Mouse (Mus musculus) kidney, adult 11 months (tissue): ENCODE data around the gene Desi1.
"Not testable (repeated sequence)": the region's sequence is repeated elsewhere in the genome, so short reads cannot be mapped to it uniquely, and the experiment has no call there.

Source experiments
- DNase-seq: peaks from one replicate; pipeline ENCODE4 v3.0.0; 2022

Gene Desi1

DNA sequence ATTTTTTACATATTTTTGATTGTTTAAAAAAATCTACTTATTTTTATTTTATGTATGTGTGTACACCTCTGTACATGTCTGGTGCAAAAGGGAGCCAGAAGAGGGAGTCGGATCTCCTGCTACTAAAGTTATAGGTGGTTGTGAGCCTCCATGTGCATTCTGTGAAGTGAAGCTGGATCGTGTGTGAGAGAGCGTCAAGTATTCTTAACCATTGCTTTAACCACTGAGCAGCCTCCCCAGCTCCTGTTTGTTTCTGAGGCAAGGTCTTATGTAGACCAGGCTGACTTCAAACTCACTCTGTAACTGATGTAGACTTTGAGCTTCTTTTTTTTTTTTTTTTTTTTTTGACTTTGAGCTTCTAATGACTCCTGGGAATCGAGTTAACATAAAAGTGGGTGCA lies 16.2 kb downstream of the Desi1 start:
- DNase-seq, result no peak

DNA sequence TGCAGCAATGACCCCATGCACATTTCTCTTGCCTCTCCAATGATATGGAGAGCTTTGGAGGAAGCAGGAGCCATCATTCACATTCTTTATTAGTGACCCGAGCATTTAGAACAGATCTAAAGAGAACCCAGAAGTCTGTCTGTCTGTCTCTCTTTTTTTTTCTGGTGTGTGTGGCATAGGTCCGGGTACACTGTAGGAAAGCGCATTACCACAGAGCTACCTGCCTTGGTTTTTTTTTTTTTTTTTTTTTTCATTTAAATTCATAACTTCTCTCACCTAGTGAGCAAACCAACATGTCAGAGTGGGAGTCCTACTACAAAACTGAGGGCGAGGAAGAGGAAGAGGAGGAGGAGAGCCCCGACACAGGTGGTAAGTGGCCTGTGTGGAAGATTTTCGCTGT lies 16.8 kb downstream of the Desi1 start:
- DNase-seq, result no peak

DNA sequence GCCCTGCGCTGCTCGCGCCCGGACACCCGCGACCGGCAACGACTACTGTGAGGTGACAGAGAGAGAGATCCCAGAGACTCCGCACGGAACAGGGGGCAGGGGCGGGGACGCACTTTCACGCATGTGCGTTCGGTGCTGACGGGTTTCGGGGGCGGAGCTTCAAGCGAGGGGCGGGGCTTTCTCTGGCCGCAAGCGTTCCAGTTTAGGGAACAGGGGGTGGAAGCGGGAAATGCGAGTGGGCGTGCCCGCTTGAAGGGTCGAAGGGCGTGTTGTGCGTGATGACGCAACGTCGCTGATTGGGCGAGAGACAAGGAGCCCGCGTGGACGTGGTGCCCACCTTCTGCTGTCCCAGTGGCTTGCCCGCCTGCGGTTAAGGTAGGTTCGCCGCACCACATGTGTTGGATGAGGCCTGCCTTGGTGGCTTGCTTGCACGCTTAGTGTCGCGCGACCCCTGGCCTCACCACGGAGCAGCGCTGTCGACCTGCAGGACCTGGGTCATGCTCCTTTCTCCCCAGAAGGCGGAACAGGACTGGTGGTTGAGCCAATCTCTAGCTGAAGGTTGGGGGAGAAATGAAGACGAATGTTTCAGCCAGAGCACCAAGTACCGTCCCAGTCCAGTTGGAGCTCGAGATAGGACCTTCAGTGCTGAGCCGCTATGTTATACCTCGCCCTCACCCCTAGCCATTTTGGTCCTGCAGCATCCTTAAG lies 17.4 kb downstream of the Desi1 start:
- peak; percentile 98 for DNase-seq

DNA sequence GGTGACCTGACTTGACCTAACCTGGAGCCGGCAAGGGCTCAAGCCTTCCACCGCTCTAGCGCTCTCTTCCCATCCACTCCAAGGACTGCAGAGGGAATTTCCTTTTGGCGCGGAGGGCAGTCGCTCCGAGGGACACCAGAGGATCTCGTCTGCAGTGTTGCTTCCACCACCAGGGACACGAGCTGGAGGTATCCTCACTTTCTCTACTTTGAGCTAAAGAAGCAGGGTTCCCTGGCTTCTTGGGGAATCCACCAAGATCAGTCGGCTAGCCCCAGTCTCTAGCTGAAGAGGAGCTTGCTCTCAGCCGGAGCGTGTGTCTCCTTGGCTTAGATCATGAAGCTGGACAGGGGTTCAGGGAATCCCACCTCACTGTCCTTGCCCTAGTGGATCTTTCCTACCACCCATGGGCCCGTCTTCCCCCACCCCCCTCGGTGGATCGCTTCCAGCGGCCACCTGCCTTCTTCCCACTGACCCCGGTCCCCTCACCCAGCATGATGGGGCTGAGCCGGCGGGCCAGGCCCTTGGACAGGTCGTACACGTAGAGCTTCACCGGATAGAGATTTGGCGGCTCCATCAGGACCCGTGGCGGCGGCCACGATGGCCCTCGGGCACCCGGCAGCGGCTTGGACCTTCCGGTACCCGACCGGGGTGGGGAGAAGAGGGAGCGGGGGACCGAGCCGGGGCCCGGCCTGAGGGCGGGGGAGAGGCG lies 18.1 kb downstream of the Desi1 start:
- peak; percentile 29 for DNase-seq

DNA sequence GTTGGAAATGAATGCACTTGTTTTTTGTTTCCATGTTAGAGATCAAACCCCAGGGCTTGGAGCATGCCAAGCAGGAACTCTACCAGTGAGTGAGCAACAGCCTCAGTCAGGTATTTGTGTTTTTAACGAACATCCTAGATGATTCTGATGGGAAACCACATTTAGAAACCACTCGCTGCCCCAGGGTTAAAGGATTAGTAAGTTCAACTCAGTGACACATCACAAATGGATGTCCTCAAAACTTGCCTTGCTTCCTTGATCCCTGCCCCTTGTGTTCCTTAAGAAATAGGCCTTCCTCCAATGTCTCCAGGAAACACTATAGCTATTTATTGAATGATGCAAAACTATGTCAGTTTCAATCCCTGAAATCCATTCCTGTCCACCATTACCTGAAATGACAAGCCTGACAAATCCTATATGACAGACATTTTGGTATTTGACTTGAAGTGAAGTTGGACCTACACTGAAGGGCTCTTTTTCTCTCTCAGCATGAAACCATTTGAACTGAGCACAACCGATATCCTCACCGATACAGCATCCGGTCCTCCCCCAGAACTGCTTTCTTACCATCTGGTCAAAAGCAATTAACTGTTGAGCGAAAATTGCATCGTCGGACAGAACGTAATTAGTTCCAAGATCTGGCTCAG lies 18.8 kb downstream of the Desi1 start:
- DNase-seq, result no peak

DNA sequence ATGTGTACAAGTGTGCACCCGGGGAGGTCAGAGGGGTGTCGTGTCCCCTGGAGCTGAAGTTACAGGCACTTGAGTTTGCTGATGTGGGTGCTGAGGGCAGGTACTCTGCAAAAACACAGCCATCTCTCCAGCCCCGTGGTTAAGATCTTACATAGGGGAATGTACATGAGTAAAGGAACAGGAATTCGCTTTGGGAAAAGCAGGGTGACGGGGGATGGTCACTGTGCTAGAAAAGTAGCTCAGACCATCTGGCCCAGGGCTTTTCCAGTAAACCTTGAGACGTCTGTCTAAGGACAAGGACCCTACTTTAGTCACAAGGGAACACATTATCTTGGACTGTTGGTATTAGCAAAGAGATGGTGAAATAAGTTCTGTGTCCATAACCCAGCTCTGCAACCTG lies 21.7 kb downstream of the Desi1 start:
- no peak for DNase-seq

DNA sequence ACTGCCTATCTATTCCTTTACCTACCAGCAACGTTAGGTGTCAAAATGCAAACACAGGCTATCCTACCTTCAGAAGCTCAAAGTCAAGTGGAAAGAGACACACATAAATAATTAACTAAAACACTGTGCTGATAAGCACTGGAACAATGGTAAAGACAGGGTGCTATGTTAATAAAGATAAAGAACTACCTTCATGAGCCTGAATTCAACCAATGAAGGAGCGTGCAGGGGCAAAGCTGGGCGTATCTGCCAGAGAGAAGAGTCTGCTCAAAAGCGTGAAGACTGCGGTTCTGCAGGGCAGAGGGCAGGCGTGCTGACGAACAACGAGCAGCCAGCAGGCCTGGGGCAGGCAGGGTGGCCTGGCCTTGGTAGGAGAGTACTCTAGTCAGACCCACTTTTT lies 29.4 kb downstream of the Desi1 start:
- DNase-seq, result no peak

DNA sequence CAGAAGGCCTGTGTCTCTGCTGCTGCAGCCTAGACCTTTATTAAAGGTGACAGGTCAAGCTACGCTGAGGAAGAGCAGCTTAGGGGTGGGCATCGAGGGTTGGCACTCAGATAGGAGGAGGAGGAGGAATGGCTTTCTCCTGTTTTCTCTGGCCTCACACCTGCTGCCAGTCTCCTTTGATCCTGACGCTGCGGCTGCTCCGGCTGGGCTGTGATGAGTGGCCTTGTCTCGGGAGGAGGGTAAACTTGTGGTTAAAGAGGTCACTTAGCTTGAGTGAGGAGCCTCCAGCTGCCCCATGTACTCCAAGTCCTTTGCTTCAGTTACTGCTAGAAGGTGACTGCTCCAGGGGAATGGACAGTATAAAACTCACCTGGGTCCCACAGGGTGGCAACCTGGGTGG lies 39.7 kb downstream of the Desi1 start:
- DNase-seq, result no peak

DNA sequence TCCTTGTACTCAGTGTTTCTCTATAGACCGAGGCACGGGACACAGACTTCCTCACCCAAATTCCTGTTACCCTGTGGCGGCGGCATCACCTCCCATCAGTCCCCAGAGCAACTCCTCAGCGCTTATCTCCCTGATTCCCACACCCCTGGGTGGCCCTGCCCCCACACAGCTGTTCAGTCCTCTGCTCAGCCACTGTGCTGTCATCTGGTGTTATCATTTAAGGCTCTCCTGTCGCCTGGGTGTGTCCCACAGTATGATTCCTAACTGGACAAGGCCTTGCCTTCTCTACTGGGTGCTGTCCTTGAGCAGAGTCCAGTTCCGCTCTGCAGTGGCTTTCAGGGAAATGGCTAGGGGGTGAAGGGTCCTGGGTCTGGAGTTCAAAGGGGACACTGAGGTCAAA lies 43.1 kb downstream of the Desi1 start:
- no peak for DNase-seq

DNA sequence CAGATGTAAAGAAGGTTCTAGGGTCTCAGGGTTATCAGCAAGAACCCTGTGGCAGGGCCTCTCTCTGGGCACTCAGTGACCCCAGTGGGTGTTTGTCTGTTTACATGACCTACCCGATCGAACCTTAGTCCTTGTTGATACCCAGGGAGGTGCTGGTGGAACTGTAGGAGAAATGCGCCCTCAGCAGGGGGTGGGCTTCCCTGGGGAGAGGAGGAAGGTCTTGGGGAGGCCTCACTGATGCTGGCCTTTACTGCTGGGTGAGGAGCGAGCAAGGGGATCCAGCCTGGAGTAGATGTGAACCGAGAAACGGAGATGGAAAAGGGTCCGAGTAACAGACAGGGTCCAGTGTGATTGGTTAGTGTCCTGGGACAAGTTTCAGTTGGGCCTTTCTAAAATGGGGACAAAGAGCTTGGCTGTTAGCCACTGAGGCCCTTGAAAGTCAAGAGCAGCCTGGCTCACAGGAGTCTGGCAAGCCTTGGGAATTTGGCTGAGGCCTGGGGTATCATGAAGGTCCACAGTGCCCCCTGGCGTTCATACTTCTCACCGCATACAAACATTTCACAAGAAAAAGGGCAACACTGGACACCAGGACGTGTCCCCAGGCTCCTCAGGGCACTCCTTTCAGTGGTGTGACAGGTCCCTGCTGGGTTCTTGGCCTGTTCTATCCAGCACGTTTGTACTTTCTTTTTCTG lies 44.1 kb downstream of the Desi1 start:
- DNase-seq, result peak; percentile 83

DNA sequence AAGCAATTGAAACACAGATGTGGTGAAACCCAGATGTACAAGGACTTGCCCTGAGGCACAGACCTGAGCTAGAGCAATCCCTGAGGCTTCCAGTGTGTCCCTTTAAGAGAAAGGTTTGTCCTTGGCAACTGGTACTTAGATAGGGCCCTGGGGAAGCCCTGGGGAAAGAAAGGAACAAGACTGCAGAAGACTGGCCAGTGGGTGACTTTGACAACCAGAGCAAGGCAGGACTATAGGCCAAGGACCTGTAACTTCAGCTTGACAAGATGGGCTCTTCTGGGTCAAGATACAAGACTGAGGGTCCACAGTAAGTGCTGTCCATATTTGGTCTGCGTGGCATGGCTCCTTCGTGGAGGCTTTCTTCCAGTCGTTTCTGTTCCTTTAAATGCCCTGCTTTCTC lies 46.0 kb downstream of the Desi1 start, which contains the start of gene Xrcc6:
Xrcc6 (plus strand) TSS at position 190 of the 400 bp plus-strand sequence.
- no peak for DNase-seq

DNA sequence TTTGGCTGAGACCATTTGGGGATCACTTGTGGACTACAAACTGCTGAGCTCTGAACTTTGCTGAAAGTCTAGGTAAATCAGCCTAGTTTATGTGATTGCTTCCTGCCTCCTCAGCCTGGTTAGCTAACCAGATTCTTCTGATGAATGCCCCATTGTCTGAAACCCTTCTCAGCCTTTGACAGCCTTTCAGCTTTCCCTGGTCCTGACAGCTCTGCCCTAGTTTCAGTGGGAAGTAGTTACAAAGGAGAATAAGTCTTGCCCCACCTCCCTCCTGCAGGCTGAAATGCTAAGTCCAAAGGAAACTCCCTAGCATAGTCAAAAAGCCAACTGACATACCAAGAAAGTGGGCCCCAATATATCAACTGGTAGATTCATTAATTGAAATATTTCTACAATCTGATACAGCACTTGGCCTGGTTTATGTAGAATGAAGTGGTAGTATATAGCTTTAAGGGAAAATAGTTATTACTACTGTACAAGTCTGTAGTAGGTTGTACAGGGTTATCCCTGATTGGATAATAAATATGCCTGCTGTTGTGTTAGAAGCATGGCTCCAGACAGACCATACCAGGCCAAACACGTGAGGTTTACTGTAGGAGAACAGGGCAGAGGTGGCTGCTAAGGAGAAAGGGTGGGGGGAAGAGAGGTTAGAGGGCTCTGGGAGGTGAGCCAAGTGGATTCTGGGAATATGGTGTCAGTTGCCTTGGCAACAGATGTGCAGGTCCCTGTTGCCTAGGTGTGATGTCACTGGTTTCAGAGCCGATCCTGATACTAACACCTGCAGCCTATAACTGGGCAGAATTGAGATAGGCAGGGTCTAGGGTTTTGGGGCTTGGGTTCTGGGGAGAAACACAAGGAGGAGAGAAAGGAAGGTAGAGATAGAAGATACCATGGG lies 48.1 kb downstream of the Desi1 start:
- no peak for DNase-seq

DNA sequence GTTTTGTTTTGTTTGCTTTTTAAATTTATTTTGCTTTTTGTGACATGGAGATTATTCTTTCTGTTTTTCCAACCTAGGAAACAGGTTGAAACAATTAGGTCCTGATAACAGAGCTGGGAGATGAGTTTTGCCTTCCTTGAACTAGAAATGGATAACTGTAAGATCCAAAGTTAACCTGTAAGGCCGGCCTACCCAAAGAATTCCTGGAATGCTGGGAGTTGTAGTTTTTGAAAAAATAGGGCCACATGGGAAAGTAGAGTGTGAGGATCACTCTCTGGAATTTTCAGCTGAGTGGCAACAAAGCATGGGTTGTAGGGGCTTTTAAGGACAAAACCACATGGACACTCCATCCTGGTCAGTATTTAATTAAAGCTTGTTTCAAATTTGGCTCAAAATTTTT lies 51.5 kb downstream of the Desi1 start:
- no peak for DNase-seq

DNA sequence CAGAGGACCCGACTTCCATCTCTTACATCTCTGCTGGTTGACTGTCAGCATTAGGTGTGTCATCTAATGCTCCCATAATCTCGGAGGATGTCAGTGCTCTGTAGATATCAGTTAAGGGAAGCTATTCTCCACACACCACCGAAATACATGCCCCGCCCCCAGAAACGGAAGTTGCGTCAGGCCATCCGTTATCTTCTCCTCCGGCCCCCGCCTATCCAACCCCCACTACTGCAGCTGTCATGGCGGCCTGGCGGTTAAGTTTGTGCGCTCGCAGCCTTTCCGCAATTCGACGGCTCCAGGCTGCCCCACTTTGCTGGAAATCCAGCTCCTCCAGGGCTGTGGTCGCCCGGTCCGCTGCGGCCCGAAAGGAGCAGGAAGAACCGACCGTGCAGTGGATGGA lies 53.3 kb downstream of the Desi1 start, which contains the start of gene 1700029P11Rik:
1700029P11Rik (plus strand) TSS at position 220 of the 400 bp plus-strand sequence.
- DNase-seq, result no peak

DNA sequence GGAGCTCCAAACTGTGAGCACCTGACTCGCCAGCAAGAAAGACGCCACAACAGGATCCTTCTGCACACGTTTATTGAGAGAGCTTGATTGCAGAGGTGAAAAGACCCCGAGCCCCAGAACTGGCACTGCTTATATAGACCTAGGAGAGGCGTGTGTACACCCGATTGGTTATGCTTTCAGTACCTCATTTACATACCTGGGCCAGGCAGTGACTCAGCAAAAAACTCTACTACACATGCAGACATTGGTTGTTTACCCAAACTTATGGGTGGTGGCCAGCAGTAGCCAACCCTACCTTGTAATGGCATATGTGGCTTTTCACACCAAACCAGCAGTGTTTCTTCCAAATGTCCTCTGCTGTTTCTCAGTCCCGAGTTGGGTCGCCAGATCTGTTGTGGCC lies 58.5 kb downstream of the Desi1 start:
- DNase-seq, result not testable (repeated sequence)

DNA sequence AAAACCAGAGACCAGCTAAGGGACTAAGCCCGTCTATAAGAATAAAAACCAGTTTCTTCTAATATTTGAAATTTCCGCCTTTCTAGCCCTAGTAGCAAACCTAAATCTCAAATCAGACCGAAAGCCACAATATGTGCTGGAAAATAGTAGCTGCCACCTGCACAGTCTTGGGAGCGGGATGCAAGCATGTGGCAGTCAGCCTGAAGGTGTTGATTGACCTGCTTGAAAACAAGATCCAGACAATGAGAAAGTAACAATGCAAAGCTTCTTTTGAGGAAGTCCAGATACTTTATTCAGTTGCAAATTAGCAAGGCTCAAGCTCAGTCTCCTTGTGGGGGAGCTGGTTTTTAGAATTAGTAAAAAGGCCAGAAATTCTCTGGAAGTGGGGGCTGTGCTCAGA lies 63.2 kb downstream of the Desi1 start:
- not testable (repeated sequence) for DNase-seq

DNA sequence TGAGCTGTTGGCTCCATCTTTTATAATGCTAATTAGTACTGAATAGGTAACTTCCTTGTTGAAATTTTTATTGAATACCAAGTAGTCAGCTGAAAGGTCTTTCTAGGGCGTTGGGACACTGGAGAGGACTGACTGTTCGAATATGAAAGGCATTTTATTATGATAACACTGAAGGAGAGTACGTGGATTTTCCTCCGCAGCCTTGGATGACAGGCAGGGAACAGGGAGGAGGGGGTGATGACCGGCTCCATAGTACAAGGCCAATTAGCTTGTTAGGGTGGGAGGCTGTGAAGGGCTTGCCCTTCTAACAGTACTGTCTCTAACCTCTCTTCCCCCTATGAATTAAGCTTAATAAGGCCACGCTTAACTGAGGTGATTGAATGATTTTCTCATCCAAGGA lies 64.0 kb downstream of the Desi1 start:
- not testable (repeated sequence) for DNase-seq

DNA sequence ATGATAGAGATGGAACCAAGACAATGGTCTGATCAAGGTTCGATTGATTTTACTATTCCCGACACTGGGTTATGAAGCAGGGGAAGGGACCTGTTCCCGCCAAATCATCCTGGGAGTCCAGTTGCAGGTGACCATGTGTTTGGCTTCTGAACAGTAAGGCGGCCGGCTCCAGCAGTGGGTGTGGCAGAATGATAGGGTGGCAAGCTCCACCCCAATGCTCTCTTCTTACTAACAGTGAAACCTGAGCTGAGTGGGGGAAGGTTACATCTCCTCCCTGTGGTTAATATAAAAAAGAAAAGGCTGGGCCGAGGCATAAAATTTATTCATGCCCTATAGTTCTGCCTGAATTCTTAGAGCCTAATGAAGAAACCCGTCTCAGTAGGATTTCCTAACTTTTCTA lies 64.5 kb downstream of the Desi1 start:
- DNase-seq, result peak; percentile 69

DNA sequence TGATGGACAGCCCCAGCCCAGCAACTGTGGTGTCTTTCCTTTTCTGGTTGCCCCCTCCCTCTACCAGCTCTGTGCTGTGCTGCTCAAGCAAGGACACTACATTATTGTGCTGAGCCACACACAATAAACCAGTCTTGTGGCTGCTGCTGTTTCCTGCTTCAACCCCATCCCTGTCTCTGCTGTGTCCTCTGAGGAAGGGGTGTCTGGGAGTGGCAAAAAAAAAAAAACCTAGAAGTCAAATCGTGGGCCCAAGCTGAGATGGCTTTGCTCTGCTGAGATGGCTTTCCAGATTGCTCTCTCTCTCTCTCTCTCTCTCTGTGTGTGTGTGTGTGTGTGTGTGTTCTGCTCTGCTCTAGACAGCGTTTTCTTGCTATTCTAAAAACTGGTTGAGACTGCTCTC lies 65.2 kb downstream of the Desi1 start:
- no peak for DNase-seq

DNA sequence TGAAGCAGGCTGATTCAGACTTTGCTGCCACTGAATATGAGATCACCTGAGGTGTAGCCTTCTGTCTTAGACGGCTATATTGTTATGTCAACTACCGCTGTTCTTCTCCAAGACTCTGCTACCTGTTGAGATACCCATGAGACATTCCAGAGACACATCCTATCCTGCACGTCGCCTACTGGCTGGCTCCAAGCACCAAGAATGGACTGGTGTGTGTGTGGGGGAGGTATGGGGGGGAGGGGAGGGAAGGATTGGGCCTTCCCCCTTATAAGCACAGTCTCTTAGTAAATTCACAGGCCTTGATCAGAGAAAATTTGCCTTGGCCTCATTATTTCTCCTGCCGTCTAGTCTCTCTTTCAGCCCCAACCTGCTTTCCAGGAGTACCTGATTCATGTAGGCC lies 65.8 kb downstream of the Desi1 start:
- no peak for DNase-seq

DNA sequence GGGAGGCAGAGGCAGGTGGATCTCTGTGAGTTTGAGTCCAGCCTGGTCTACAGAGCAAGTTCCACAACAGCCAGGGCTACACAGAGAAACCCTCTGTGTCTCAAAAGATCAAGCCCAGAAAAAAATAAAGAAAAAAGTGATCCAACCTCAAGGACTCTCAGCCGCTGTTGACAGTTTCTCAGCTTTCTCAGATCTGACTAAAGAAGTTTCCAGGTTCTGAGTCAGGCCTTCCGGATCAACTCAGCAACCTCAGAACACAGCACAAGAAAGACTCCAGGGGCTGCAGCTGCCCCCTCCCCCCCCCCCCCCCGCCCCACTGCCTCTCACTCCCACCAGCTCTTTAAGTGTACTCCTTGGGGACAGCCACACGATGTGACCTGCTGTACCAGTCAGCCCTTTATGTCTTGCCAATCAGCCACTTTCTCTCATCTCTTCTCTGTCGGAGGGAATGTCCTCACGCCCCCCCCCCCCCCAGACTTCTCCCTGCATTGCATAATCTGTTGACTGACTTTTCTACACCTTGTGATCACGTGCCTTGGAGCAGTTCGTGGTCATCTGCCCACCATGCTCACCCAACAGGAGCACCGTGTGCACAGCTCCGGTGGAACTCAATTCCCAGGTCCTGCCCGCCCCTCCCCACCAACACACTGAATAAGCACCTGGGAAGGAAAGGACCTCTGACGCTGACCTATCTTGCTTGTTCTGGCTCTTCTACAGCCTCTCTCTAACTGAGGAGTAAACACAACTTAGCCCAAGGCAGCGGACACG lies 67.4 kb downstream of the Desi1 start:
- no peak for DNase-seq
